Mouse (Mus musculus) adrenal gland, adult 2 months (tissue): ENCODE data around the gene Rab14. TPM values are rescaled to one million over a fixed set of nuclear protein-coding genes. Genes with fewer than 3 reads are reported as not detected.
A peak's percentile ranks its signal among the peaks of the same experiment; 100 is the strongest.

Experiments
- DNase-seq: peaks from one replicate; pipeline ENCODE4 v3.0.0; 2021
- polyA plus RNA-seq: library from polyadenylated mRNA; depleted of rRNA; stranded (reverse); fragments of >200 nt; gene quantifications from 2 replicates; pipeline ENCODE4 v1.2.3, GENCODE M21; 2012; rRNA removed
- total RNA-seq, 2 experiments: library from RNA; stranded (reverse); gene quantifications; 2 replicates each; pipeline ENCODE4 v1.2.3; 2021

The Rab14 gene
- total and polyA plus RNA-seq, 3 experiments, result 209 to 4,325 (median 246) TPM

DNA sequence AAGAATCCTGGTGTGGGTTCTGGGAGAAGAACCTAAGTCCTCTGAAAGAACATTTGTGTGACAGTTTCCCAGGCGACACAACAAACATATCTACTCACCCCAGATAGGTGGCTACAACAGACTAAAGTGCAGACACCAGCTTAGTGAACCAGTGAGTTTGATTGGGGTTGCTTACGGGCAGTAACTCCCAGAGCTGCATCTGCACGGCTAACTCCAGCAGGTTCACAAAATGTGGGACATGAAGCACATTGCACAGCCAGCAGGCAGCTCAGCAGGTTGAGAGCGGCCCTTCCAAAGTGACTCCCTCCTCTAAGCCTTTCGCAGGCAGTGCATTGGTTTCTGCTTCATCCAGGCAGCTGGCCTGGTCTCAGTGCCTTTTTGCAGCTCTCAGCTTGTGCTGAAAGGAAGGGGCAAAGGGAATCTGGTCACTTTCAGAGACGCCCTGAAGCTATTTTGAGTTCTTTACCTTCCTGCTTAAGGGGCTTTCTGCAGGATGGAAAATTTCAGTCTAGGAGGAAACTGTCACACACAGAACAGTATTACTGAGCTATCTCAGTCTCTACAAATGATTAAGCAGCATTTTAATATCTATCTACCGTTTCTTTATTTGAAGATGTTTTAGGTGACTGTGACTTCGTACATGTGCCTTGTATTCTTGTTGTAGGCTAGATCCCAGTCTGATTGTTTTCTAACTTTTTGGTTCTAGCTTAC is 46.9 kb downstream of the Rab14 start:
- DNase-seq, result no peak

DNA sequence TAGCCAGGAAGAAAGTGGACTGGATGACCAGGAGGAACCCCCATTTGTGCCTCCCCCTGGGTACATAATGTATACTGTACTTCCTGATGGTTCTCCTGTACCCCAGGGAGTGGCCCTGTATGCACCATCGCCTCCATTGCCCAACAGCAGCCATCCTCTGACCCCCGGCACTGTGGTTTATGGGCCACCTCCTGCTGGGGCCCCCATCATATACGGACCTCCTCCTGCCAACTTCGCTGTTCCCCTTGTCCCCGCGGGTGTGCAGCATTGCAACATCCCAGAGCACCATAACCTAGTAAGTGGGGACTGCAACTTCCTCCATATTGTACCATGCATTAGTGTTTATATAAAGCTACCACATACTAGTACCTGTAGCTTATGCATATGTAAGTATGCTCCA is 47.7 kb downstream of the Rab14 start:
- no peak for DNase-seq

DNA sequence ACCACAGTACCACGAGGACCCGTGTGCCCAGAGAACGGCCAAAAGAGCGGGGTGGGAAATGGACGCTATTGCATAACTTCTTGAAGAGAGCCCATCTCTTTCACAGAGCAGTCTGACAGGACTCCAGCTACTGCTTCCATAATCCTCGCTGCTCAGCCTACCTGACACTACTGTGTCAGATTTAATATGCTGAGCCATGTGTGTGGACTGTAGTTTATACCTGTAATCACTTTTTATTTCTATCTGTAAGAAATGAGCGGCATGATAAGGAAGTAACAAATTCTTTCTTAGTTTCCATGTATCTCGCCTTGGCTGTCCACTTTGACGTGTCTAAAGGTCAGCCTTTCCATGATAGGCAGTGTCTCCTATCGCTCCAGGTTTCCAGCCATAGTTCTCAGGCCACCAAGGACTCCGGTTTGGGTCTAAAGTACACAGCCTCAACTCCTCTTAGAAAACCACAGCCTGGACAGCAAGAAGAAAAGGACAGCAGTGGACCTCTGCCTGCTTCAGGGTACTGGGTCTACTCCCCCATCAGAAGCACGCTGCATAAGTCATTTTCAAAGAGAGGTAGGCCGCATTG is 49.5 kb downstream of the Rab14 start:
- DNase-seq, result no peak

DNA sequence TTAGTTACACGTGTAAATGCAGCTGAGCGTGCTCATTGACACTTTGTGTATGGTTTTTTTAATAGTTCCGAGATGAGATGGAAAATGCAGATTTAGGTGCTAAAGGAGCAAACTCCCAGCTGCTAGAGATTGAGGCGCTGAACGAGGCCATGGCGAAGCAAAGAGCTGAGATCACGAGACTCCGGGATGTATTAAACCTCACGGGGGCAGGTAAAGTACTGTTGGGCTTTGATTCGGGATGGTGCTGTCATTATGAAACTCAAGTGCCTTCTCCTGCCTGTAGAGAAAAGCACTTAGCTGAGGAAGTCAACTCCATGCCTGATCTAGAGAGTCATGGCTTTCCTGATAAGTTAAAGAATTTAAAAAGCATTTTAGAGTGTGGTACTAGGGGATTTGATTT is 52.1 kb downstream of the Rab14 start:
- DNase-seq, result no peak

DNA sequence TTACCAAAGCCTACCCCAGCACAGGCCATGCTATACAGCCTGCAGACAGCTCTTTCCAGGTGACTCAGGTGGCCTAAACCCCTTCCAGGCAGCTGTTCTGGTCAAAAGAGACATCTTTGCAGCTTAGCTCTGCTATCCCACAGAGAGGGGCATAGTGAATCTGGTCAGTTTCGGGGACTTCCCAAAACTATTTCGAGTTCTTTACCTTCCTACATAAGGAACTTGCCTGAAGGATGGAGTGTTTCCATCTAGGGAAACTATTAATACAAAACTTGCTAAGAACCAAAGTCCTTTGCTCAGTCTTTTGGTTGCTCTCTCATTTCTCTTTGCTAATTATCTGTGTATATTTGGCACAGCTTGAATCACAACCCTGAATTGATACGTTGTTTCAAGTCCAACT is 59.2 kb downstream of the Rab14 start:
- no peak for DNase-seq

DNA sequence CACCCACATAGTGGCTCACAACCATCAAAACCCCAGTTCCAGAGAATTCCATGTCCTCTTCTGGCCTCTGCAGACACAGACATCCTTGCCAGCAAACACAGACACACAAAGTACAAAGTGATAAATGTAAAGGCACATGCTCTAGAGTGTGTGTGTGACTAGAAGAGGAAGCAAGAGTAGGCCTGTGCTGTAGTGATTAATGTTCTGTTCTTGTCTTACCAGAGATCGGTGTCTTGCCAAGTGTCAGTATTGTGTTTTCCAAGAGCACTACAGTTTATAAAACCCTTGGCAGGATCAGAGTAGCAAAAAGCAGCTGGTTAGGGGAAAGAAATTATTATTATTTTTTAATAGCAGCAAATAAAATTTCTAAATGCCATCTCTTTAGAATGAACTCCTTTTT is 62.3 kb downstream of the Rab14 start:
- DNase-seq, result no peak

DNA sequence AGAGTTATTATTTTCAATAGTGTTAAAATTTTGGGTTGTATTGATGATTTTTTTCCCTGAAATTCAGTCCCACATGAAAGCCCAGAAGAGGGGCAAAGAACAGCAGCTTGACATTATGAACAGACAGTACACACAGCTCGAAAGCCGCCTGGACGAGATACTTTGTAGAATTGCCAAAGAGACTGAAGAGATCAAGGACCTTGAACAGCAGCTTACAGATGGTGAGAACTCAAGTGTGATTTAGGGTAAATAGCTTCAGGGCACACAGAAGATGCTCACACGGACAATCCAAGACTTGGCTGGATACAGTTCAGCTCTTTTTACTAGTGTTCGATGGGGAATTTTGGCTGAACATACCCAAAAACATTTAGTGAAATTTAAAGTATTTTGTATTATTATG is 67.0 kb downstream of the Rab14 start:
- DNase-seq, result no peak

DNA sequence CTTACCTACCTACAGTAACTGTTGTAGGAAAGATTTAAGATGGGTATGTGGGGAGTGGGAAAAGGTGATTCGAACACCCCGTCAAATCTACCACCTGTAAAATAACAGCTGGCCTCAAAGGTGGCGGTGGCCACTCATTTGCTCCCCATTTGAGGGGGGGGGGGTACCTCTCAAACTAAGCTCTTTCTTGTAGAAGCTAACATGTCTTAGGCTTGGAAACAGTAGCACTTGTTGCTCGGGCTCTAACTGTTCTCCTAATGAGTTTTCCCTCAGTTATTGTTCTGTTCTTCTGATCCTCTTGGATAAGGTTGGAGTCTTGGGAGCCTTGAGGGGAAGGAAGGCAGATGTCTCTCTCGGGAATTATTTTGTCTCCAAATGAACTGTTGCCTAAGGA is 68.3 kb downstream of the Rab14 start:
- no peak for DNase-seq

DNA sequence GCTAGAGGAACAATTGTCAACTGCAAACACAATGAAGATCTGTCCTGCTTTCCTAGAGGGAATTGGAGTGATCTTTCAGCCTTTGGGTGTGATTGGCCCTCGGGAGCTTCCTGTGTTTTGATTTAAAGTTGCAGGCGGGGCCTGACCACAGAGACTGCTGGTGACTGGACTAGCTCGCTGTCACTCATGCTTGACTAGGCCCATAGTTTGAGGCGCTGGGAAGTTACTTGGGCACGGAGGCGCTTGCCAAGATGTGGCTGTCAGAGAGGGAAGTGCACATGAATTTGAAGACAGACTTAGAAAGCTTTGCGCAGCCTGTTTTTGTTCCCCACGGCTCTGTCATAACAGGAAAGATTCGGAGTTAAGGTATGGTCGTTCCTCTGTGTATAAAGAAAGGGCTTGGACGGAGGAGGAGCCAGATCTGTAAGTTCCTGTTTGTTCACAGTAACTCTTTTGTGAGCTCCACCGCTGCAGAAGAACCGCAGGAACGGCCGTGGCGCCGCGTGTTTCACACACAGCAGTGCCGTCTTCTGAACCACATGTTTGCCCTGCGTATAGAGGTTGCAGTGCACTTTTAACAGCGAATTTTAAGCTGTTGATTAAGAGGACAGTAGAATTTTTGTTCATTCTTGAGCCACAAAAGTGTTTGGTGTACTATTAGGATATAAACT is 68.8 kb downstream of the Rab14 start:
- DNase-seq, result peak; percentile 97

DNA sequence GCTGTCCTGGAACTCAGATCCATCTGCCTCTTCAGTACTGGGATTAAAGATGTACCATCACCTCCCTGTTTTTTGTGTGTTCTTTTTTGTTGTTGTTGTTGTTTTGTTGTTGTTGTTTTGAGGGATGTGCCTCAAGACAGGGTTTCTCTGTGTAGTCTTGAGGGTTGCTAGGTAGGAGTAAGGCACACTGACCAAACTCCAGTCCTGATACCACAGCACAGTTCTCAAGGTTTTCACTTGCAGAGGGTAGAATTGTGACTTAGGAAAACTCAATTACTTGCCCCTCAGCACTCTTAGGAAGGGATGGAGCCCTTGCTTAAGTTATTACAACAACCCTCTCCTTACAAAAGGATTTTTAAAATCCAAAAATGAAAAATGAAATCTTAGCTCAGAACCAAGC is 69.4 kb downstream of the Rab14 start:
- no peak for DNase-seq

Other genes starting within 250 kb of the Rab14 start
- 1 to 10 TPM; 3.3 to 3.7 TPM for gene Traf1, start 239.3 kb downstream of the Rab14 start, total RNA-seq
- gene Traf1, start 239.3 kb downstream of the Rab14 start, polyA plus RNA-seq, result 2.0 and 2.4 TPM in 2 replicates
- gene Hc, start 139.7 kb downstream of the Rab14 start, total RNA-seq, result 1 to 10 TPM in 1 of 2 experiments, not detected in 1; 1.0 TPM
- gene Hc, start 139.7 kb downstream of the Rab14 start, polyA plus RNA-seq, result 0.03 TPM in 1 of 2 replicates, not detected in the other
- gene AI182371, start 99.6 kb downstream of the Rab14 start, total RNA-seq, result 1 to 10 TPM in 1 of 2 experiments, under 1 TPM in 1; 0.62 to 1.4 TPM
- gene AI182371, start 99.6 kb downstream of the Rab14 start, polyA plus RNA-seq, result 0.11 TPM in 1 of 2 replicates, not detected in the other
- 10 to 100 TPM; 11.6 to 14.7 TPM for gene Cntrl, start 91.6 kb downstream of the Rab14 start, total RNA-seq
- gene Cntrl, start 91.6 kb downstream of the Rab14 start, polyA plus RNA-seq, result 6.0 and 7.8 TPM in 2 replicates
- 1,000 to 10,000 TPM in 1 of 2 experiments, 100 to 1,000 TPM in 1; 335 to 1,033 TPM for gene Gsn, start 55.3 kb upstream of the Rab14 start, total RNA-seq
- gene Gsn, start 55.3 kb upstream of the Rab14 start, polyA plus RNA-seq, result 607 and 810 TPM in 2 replicates
- gene Stom, start 135.9 kb upstream of the Rab14 start, total RNA-seq, result 10 to 100 TPM; 50.4 to 54.6 TPM
- 14.1 and 15.0 TPM in 2 replicates for gene Stom, start 135.9 kb upstream of the Rab14 start, polyA plus RNA-seq
- not detected for gene 4930568D16Rik, start 166.6 kb upstream of the Rab14 start, total RNA-seq
- gene 4930568D16Rik, start 166.6 kb upstream of the Rab14 start, polyA plus RNA-seq, result not detected in 2 replicates
- gene 4930402F06Rik, start 196.1 kb upstream of the Rab14 start, total RNA-seq, result not detected
- not detected in 2 replicates for gene 4930402F06Rik, start 196.1 kb upstream of the Rab14 start, polyA plus RNA-seq